Mouse (Mus musculus): ENCODE data around the gene Pnpla8. TPM values are rescaled to one million over a fixed set of nuclear protein-coding genes. Genes with fewer than 3 reads are reported as not detected.
"Not testable (repeated sequence)": the region's sequence is repeated elsewhere in the genome, so short reads cannot be mapped to it uniquely, and the experiment has no call there.

The Pnpla8 gene
- 108 and 111 TPM in 2 replicates for total RNA-seq (2014; rRNA removed)
- 17.2 and 20.5 TPM in 2 replicates for polyA plus RNA-seq (2012; rRNA removed)

GRCm38 (mm10) chr12:44221070-44221469, at the start of gene Pnpla8:
Gene Pnpla8, plus strand, starts transcription at chr12:44221370.
- H3K36me3 ChIP-seq (ENCODE audit: control insufficient read depth, insufficient read depth, low read length); H3K4me1 ChIP-seq (ENCODE audit: control insufficient read depth, insufficient read depth, low read length); H3K27ac ChIP-seq (replicated peaks; ENCODE audit: insufficient read depth, low read depth, low read length); H3K79me2 ChIP-seq (ENCODE audit: control insufficient read depth, insufficient read depth, low read length); H3K27me3 ChIP-seq (ENCODE audit: control insufficient read depth, insufficient read depth, low read length); DNase-seq (ENCODE audit: extremely low read depth, low read depth, low spot score): not testable (repeated sequence)
- WGBS: 100% methylated on average over 2 of the region's 2 CpGs
- Histone ChIP-seq H3K4me3 (ENCODE audit: insufficient read depth, low read depth, low read length) (peak within 1 kb of the TSS; percentile 74), H3K9ac (ENCODE audit: low read depth, low read length) (peak within 1 kb of the TSS; percentile 90)

GRCm38 (mm10) chr12:44176331-44177037, 44.7 kb upstream of the Pnpla8 start:
- no peak for DNase-seq (ENCODE audit: extremely low read depth, low read depth, low spot score)
- TF ChIP-seq POLR2A (IDR thresholded peaks at IDR 0.05; ENCODE audit: extremely low read depth, insufficient read depth, low read length) (no peak), CTCF (IDR thresholded peaks at IDR 0.05; ENCODE audit: low read depth, low read length) (no peak)
- Histone ChIP-seq H3K79me2 (ENCODE audit: control insufficient read depth, insufficient read depth, low read length) (no peaks in the 10 kb centered on the region), H3K27ac (replicated peaks; ENCODE audit: insufficient read depth, low read depth, low read length) (no peak overlapping the region), H3K27me3 (ENCODE audit: control insufficient read depth, insufficient read depth, low read length) (no peaks in the 10 kb centered on the region), H3K4me3 (ENCODE audit: insufficient read depth, low read depth, low read length) (no peak overlapping the region), H3K9ac (ENCODE audit: low read depth, low read length) (no peak overlapping the region), H3K36me3 (ENCODE audit: control insufficient read depth, insufficient read depth, low read length) (no peaks in the 10 kb centered on the region), H3K4me1 (ENCODE audit: control insufficient read depth, insufficient read depth, low read length) (peaks cover 3% of the 10 kb centered on the region; the same call in 1 of the 2 replicates)
- 60% methylated on average over 10 of the region's 10 CpGs for WGBS

- 80% methylated on average over 2 of the region's 2 CpGs for WGBS
- no peaks in the 10 kb centered on the region for H3K27me3 ChIP-seq (ENCODE audit: control insufficient read depth, insufficient read depth, low read length)
- H3K9ac ChIP-seq (ENCODE audit: low read depth, low read length): no peak overlapping the region
- H3K79me2 ChIP-seq (ENCODE audit: control insufficient read depth, insufficient read depth, low read length): no peaks in the 10 kb centered on the region
- H3K4me1 ChIP-seq (ENCODE audit: control insufficient read depth, insufficient read depth, low read length): peaks cover 3% of the 10 kb centered on the region; the same call in 1 of the 2 replicates
- no peak overlapping the region for H3K4me3 ChIP-seq (ENCODE audit: insufficient read depth, low read depth, low read length)
- no peak for TF ChIP-seq CTCF (IDR thresholded peaks at IDR 0.05; ENCODE audit: low read depth, low read length)
- TF ChIP-seq POLR2A (IDR thresholded peaks at IDR 0.05; ENCODE audit: extremely low read depth, insufficient read depth, low read length): no peak
- no peak overlapping the region for H3K27ac ChIP-seq (replicated peaks; ENCODE audit: insufficient read depth, low read depth, low read length)
- H3K36me3 ChIP-seq (ENCODE audit: control insufficient read depth, insufficient read depth, low read length): no peaks in the 10 kb centered on the region
- no peak for DNase-seq (ENCODE audit: extremely low read depth, low read depth, low spot score)
These were observed 44.2 kb upstream of the Pnpla8 start for GRCm38 (mm10) chr12:44177038-44177355.

GRCm38 (mm10) chr12:44181081-44181982, 39.8 kb upstream of the Pnpla8 start:
- Histone ChIP-seq H3K36me3 (ENCODE audit: control insufficient read depth, insufficient read depth, low read length) (no peaks in the 10 kb centered on the region), H3K79me2 (ENCODE audit: control insufficient read depth, insufficient read depth, low read length) (no peaks in the 10 kb centered on the region), H3K27ac (replicated peaks; ENCODE audit: insufficient read depth, low read depth, low read length) (no peak overlapping the region), H3K27me3 (ENCODE audit: control insufficient read depth, insufficient read depth, low read length) (no peaks in the 10 kb centered on the region), H3K4me3 (ENCODE audit: insufficient read depth, low read depth, low read length) (no peak overlapping the region), H3K4me1 (ENCODE audit: control insufficient read depth, insufficient read depth, low read length) (no peaks in the 10 kb centered on the region; the same call in 1 of the 2 replicates), H3K9ac (ENCODE audit: low read depth, low read length) (no peak overlapping the region)
- WGBS: 46% methylated on average over 9 of the region's 9 CpGs
- no peak for DNase-seq (ENCODE audit: extremely low read depth, low read depth, low spot score)
- TF ChIP-seq POLR2A (IDR thresholded peaks at IDR 0.05; ENCODE audit: extremely low read depth, insufficient read depth, low read length) (no peak), CTCF (IDR thresholded peaks at IDR 0.05; ENCODE audit: low read depth, low read length) (peak; percentile 46)

GRCm38 (mm10) chr12:44197873-44198525, 23.2 kb upstream of the Pnpla8 start:
- Histone ChIP-seq H3K9ac (ENCODE audit: low read depth, low read length) (no peak overlapping the region), H3K27me3 (ENCODE audit: control insufficient read depth, insufficient read depth, low read length) (no peaks in the 10 kb centered on the region), H3K27ac (replicated peaks; ENCODE audit: insufficient read depth, low read depth, low read length) (no peak overlapping the region), H3K4me1 (ENCODE audit: control insufficient read depth, insufficient read depth, low read length) (no peaks in the 10 kb centered on the region; the same call in 1 of the 2 replicates), H3K79me2 (ENCODE audit: control insufficient read depth, insufficient read depth, low read length) (no peaks in the 10 kb centered on the region), H3K36me3 (ENCODE audit: control insufficient read depth, insufficient read depth, low read length) (no peaks in the 10 kb centered on the region), H3K4me3 (ENCODE audit: insufficient read depth, low read depth, low read length) (no peak overlapping the region)
- no peak for TF ChIP-seq POLR2A (IDR thresholded peaks at IDR 0.05; ENCODE audit: extremely low read depth, insufficient read depth, low read length)
- no peak for TF ChIP-seq CTCF (IDR thresholded peaks at IDR 0.05; ENCODE audit: low read depth, low read length)
- no peak for DNase-seq (ENCODE audit: extremely low read depth, low read depth, low spot score)
- 42% methylated on average over 4 of the region's 4 CpGs for WGBS
